Mouse (Mus musculus) layer of hippocampus, adult 2 months (tissue): ENCODE measurements at regions not wholly inside any gene's neighbourhood (a gene's known extent, or its start where the extent isn't known, plus 50 kb on each side); places are given as distances from the start of the nearest gene placed in this dataset.

Experiments
- DNase-seq, 2 experiments: peaks; one replicate each; pipeline ENCODE4 v3.0.0; 2022; ENCODE audit warnings: low spot score in 2 of 2
- H3K27ac ChIP-seq: fragments of 200-600 bp; 2 replicates; pipeline ENCODE4 v1.8.1; 2022
- H3K4me3 ChIP-seq: fragments of 200-600 bp; 2 replicates; pipeline ENCODE4 v1.8.1; 2022; ENCODE audit warnings: mild to moderate bottlenecking
- CTCF ChIP-seq: fragments of 200-600 bp; conservative IDR thresholded peaks from 2 replicates; pipeline ENCODE4 v1.8.1; 2022; ENCODE audit warnings: antibody characterized with exemption, mild to moderate bottlenecking, moderate library complexity

DNA sequence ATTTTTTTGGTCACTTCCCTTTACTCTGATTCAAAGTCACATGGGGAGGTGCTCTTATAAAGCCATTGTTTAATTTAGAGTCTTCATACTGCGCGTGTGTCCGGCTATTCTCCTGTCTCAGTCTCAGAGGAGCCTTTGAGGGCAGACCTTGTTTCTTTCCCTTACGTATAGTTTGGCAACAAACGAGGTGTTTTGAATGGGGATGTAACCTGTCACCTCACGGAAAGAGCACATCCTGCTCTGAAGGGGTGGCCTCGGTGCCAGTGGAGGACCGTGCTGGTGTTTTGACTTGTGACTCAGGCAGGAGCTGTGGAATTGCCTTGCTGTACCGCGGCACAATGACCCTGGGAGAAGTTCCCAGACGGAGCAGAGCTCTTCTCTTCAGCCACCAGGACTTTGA is 146.7 kb downstream of the Dusp6 start:
- no peak for TF ChIP-seq CTCF
- Histone ChIP-seq H3K27ac (peak overlapping the region; percentile 3; the same call in 1 of the 2 replicates), H3K4me3 (no peak overlapping the region)
- DNase-seq: no peak

DNA sequence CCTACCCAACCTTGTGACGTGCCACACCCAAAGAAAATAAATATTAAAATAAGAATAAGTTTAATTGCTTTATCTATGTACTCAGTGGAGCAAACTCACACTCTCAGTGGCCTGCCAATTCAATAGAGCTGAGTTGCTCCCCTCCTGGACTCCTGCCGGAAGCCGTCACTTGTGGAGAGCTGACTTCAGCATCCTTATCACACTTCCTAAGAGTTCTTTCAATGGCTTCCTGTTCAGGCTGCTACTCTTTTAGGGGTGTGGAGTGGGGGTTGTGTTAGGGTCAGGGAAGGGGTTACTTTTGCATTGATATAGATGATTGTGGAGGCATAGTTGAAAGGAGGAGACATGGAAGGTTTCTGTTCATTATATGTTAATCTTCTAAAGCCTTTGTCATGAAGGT is 147.7 kb downstream of the Dusp6 start:
- TF ChIP-seq CTCF: no peak

DNA sequence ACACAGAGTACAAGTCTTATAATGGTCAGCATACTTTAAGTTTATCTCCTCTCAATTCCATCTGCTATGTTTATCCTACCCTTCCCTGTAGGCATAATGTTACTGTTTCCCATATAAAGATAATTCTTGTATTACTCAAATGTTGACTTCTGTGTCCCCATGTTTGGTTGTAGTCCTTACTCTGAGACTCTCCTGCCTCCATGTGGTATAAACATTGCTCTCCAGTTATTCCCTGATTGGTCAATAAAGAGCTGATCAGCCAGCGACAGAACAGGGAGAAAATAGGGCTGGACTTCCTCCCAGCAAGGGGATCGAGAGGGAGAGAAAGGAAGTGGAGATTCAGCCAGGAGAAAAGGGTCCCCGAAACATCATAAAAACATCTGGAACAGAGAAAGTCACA is 150.4 kb downstream of the Dusp6 start:
- 0 out of 2 replicates have a peak, but pooled peaks have one; percentile 23 for TF ChIP-seq CTCF
- Histone ChIP-seq H3K27ac (no peak overlapping the region), H3K4me3 (no peak overlapping the region)
- DNase-seq: no peak

More for the DNA sequence above, 147.7 kb downstream of the Dusp6 start:
- H3K27ac ChIP-seq: no peak overlapping the region
- no peak for DNase-seq
- no peak overlapping the region for H3K4me3 ChIP-seq

DNA sequence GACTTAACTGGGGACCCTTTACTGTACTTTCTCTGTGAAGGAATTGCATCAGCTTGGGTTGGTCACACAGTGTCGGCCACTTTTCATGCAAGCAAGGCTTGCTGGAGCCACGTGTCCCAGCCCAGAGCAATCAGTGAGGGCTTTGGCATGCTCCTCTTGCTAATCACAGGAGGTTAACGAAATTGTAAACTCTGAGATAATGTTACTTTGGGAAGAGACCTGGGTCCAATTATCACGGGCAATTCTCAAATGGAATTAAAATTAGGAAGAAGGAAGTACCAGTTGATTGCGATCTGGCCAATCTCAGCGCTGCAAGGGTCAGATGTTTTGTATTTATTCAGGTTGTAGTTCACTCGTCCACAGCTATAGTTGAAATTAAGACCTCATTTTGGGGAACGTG is 153.2 kb downstream of the Dusp6 start:
- no peak for DNase-seq
- no peak overlapping the region for H3K27ac ChIP-seq
- no peak overlapping the region for H3K4me3 ChIP-seq
- no peak for TF ChIP-seq CTCF

DNA sequence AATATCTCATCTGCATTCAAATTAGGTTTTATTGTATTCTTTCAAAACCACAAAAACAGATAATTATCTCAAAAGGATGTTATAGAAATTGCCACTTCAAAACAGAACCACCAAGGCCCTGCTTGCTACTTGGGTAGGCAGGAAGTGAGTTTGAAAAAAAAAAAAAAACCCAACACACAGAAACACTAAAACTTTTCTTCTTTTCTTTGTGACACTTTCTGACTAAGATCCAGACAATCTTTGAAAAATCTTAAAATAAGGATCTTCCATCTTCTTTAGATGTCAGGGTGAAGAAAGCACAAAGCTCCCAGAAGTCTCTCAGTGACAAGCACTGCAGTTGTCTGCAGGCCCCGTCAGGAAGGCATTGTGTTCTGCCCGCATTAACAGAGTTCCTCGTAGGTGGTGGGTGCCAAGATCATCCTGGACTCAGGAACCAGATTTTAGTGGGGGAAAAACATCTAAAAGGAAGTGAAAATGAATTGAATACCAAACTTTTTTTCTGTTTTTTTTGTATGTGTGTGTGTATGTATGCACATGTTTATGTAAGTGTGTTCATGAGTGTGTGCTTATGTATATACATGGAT is 154.0 kb downstream of the Dusp6 start:
- TF ChIP-seq CTCF: no peak

DNA sequence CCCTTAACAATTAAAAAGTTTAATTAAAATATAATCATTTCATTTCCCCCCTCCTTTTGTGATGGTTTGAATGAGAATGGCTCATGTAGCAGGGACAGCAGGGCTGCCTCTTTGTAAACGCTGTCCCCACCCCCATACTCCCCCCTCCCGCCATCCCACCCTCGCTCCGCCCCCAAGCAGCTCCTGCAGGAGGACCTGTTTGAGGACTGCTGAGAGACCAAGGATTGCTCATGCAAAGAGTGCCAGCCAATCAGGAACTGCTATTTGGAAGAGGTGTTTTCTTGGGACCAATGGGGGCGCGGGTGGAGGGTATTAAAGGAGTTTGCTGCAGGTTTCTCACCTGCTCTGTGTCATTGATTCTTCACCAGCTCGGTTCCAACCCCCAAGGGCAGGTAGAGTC is 154.6 kb downstream of the Dusp6 start:
- H3K27ac ChIP-seq: no peak overlapping the region
- no peak for TF ChIP-seq CTCF

More for the DNA sequence above, 154.0 kb downstream of the Dusp6 start:
- no peak overlapping the region for H3K27ac ChIP-seq
- H3K4me3 ChIP-seq: no peak overlapping the region
- DNase-seq: no peak

DNA sequence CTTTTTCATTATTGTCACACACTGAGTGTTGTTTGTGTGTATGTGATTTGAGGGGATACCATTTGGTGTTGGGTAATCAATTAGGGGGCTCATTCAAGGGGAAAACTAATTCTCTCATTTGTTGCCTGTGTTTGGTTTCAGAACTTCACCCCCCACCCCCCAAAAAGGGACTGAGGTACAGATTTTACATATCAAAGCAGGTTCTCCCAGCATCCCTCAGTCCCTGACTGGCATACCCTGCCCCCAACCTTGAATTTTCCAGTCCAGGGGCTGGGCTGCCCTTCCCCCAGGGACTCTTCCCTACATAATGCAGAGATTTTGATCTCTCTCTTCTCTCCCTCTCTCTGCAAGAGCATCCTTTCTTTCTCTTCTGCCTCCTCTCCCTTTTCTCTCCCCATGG is 155.5 kb downstream of the Dusp6 start:
- no peak for TF ChIP-seq CTCF
- Histone ChIP-seq H3K27ac (no peak overlapping the region), H3K4me3 (no peak overlapping the region)
- no peak for DNase-seq

More for the DNA sequence above, 154.6 kb downstream of the Dusp6 start:
- H3K4me3 ChIP-seq: no peak overlapping the region
- DNase-seq: no peak

DNA sequence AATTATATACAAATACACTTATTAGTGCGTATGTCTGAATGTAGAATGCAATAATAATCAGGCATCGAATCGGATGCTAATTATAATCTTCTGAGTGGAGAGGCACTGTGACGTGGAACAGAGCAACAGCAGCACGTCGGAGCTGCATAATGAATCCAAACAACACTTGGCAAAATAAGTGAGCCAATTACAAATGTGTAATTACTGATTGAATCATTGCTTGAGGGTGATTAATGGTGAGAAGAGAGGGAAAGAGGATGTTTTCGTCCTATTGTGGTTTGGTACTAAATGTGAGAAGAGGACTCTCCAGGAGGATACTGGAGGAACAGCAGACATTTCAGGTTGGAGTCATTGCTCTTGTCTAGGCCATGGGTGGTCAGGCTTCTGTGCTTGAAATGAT is 156.5 kb downstream of the Dusp6 start:
- DNase-seq: no peak
- TF ChIP-seq CTCF: no peak
- Histone ChIP-seq H3K27ac (no peak overlapping the region), H3K4me3 (no peak overlapping the region)

DNA sequence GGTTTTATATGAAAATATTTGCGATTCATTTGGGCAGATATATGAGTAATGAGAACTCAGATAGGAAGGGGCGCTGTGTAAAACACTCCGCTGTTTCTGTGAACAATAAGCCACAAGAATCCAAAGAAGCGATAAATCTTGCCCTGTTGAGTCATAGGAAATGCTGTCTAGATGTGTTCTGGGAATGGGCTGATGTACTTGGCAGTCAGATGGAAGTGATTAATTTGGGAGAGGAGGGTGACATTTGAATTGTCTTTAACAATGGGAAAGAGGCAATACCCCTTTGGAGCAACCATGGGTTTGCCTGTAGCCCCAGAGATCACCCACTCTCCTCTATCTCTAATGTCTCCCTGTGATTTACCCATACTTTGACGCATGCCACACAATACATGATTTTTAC is 160.4 kb downstream of the Dusp6 start:
- DNase-seq: no peak
- Histone ChIP-seq H3K4me3 (no peak overlapping the region), H3K27ac (no peak overlapping the region)
- no peak for TF ChIP-seq CTCF

DNA sequence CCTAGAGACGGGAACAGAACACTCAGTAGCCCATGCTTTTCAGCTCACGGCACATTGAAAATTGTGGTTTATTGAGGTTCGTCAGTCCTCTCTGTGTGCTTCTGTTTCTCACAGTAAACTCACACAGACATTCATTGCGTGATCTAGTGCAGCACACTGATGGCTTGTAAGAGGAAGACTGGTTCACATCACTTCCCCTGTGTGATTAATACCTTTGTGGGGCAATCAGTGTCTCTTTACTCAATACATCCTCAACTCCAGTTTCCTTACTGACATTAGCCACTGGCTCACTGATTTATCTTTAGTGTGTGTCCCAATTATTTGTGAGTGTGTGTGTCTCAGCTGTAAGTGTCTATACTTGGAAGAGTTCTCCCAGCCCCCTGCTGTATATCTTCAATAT is 162.2 kb downstream of the Dusp6 start:
- DNase-seq: no peak
- Histone ChIP-seq H3K4me3 (no peak overlapping the region), H3K27ac (no peak overlapping the region)
- TF ChIP-seq CTCF: no peak

DNA sequence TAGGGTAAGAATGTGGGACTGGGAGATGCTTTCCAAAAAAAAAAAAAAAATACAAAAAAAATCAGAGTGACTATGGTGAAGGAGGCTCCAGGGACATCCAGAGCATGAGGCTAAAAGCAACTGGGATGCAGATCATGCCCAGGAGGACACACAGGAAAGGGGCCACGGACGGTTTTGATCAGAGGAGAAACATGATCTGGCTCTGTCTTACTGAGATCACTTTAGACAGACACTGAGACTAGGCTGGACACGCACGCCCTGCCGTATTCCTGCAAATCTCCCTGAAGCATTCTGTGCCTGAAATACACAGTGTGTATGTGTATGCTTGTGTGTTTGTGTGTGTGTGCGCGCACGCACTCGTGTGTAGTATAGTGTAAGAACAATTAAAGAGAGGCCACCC is 167.1 kb downstream of the Dusp6 start:
- Histone ChIP-seq H3K27ac (peak overlapping the region; percentile 46; the same call in 1 of the 2 replicates), H3K4me3 (no peak overlapping the region)
- DNase-seq: no peak
- TF ChIP-seq CTCF: no peak

DNA sequence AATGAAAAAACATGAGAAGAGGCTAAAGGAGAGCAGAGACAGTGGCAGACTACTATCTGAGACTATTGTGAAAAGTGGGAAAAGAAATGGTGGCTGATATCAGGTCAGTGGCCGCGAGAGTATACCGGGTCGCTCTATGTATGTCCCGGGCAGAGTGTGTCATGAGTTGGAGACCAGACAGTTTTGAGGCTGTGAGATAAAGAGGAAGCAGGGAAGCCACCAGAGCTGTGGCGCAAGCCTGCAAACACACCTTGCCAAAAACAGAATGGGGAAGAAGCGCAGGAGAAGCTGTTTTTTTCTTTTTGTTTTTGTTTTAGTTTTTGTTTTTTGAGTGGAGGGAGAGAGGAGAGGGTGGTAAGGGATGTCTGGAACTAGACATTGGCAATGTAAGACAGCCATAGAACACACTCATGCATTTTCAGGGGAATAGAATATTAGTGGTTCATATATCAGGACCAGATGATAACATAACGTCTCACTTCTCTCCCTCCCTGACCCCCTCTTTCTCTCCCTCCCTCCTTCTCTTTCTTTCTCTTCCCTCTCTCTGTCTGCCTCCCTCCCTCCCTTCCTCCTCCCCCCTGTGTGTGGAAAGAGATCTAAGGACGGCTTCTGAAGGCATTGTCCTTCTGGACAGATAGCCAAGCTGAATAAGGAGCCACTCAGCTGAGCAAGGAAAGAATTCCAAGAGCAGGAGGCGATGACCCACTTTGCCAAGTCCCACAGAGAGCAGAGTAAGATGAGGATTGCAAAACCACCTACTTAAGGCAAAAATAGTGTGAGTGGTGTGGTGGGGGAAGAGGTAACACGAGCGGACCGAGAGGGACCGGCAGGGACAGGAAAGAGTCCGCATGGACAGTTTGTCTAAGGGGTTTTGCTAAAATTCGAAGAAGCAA is 167.9 kb downstream of the Dusp6 start:
- no peak for DNase-seq
- Histone ChIP-seq H3K4me3 (peak overlapping the region; percentile 2; the same call in 1 of the 2 replicates), H3K27ac (peak overlapping the region; percentile 46; the same call in 1 of the 2 replicates)
- TF ChIP-seq CTCF: no peak

DNA sequence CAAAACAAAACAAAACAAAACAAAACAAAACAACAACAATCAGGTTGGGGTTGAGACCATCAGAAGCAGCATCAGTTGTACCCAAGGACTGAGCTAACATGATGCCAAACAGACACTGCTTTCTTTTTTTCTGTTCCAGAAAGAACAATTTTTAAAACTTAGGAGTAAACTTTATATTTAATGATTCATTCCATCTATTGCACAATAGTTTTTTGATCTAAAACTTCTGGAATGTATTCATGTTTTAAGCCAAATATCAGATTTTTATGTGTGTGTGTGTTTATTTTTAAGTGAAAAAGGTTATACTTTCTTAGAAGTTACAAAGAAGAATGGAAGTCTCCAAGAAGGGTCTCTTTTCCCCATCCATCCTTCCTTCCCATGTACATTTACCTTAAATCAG is 174.0 kb downstream of the Dusp6 start:
- DNase-seq: no peak
- H3K27ac ChIP-seq: no peak overlapping the region
- TF ChIP-seq CTCF: no peak
- no peak overlapping the region for H3K4me3 ChIP-seq

DNA sequence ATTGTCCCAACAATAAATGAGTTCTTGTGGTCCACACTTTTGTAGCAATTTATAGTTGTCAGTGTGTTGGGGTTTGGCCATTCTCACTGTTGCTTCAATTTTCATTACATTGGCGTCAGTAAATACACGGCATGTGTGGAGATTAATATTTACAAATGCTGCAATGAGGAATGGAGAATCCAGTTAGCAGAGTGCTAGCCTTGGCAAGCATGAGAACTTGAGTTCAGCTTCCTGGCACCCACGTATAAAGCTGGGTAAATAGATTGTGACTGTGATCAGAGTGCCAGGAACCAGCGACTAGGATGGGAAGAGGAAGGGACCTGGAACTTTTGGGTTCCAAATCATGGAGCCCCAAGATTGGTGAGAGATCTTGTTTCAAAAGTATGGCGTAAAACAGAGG is 177.1 kb downstream of the Dusp6 start:
- no peak for DNase-seq
- no peak for TF ChIP-seq CTCF
- no peak overlapping the region for H3K4me3 ChIP-seq

More for the DNA sequence above, 177.1 kb downstream of the Dusp6 start:
- H3K27ac ChIP-seq: no peak overlapping the region
